Mouse (Mus musculus) hindbrain, embryonic 15.5 days (tissue): ENCODE measurements at regions not wholly inside any gene's neighbourhood (a gene's known extent, or its start where the extent isn't known, plus 50 kb on each side); places are given as distances from the start of the nearest gene placed in this dataset.

ENCODE experiments used
- ATAC-seq: fragments of 200-750 bp; cut with Nextera tagmentation; 2 replicates; pipeline ENCODE4 v1.8.0; 2017; ENCODE audit warnings: low read depth, moderate number of reproducible peaks, moderate TSS enrichment; ENCODE audit not compliant: low FRiP score
- H3K27ac ChIP-seq: fragments of 300-500 bp; sonication (generic); replicated peaks from 2 replicates; pipeline ENCODE4 v1.5.1; 2015; ENCODE audit warnings: mild to moderate bottlenecking, inconsistent platforms
- H3K27me3 ChIP-seq: fragments of 300-500 bp; sonication (generic); 2 replicates; pipeline ENCODE4 v1.6.1; 2015; ENCODE audit warnings: control low read depth, inconsistent platforms
- H3K36me3 ChIP-seq: fragments of 300-500 bp; sonication (generic); 2 replicates; pipeline ENCODE4 v1.6.1; 2015; ENCODE audit warnings: control low read depth, inconsistent platforms
- H3K4me1 ChIP-seq: fragments of 300-500 bp; sonication (generic); replicated peaks from 2 replicates; pipeline ENCODE4 v1.6.1; 2015; ENCODE audit warnings: control low read depth, inconsistent platforms
- H3K4me2 ChIP-seq: fragments of 300-500 bp; sonication (generic); 2 replicates; pipeline ENCODE4 v1.6.1; 2015; ENCODE audit warnings: moderate library complexity, mild to moderate bottlenecking, inconsistent platforms
- H3K4me3 ChIP-seq: fragments of 300-500 bp; sonication (generic); 2 replicates; pipeline ENCODE4 v1.5.1; 2015; ENCODE audit warnings: mild to moderate bottlenecking, inconsistent platforms
- H3K9ac ChIP-seq: fragments of 300-500 bp; sonication (generic); 2 replicates; pipeline ENCODE4 v1.6.1; 2015; ENCODE audit warnings: inconsistent platforms
- H3K9me3 ChIP-seq: fragments of 300-500 bp; sonication (generic); 2 replicates; pipeline ENCODE4 v1.6.1; 2016; ENCODE audit warnings: control low read depth, inconsistent platforms
- WGBS: fragments of 180-500 bp; shearing (Covaris S2); methylation state at CpG from one replicate; pipeline ENCODE4 v1.1.7; 2015; 5-methylcytosine and 5-hydroxymethylcytosine counted together

DNA sequence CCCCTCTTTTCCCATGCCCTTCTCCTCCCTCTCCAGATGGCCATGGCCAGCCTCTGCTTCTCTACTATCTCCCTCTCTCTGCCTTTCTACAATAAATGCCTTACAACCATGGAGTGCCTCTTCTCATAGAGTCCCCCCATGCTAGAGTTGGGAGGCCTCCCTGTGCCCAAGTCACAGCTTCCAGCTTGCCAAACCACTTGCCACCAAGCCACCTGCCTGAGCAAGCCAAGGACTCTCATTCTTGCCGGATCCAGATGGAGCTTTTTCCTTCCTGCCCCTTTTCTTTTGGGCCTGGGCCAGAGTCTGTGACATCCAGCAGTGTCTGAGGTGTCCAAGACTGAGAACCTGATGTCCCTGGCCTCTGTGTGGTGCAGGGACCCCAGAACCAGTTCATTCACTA lies 367.4 kb upstream of the Arhgap42 start:
- no peak for ATAC-seq
- Histone ChIP-seq H3K9ac (no peak overlapping the region), H3K27me3 (no peaks in the 10 kb centered on the region), H3K4me3 (no peak overlapping the region), H3K4me2 (no peak overlapping the region), H3K27ac (no peak overlapping the region), H3K36me3 (no peaks in the 10 kb centered on the region), H3K4me1 (no peaks in the 10 kb centered on the region), H3K9me3 (no peaks in the 10 kb centered on the region)
- WGBS = 83% methylated on average over 1 of the region's 1 CpGs

DNA sequence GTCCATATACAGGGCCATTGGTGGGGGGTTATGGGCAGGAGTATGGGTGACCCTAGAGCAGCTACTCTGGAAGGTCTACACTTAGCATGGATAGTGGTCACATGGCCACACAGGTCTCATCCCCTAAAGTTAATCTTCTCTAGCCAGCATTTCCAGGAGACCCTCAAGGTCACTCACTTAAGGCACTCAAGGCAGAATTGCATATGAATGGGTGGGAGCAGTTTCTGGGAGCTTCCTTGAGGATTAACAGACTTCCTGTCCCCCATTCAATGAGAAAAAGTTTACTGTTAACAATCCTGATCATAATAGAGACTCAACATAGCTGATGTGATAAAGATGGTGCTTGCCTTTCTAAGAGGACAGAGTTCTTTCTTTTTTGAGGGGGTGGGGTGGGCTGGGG lies 352.4 kb upstream of the Arhgap42 start:
- no peak for ATAC-seq
- Histone ChIP-seq H3K9me3 (no peaks in the 10 kb centered on the region), H3K4me2 (no peak overlapping the region), H3K27ac (no peak overlapping the region), H3K9ac (no peak overlapping the region), H3K36me3 (no peaks in the 10 kb centered on the region), H3K4me1 (no peaks in the 10 kb centered on the region), H3K4me3 (no peak overlapping the region), H3K27me3 (no peaks in the 10 kb centered on the region)

DNA sequence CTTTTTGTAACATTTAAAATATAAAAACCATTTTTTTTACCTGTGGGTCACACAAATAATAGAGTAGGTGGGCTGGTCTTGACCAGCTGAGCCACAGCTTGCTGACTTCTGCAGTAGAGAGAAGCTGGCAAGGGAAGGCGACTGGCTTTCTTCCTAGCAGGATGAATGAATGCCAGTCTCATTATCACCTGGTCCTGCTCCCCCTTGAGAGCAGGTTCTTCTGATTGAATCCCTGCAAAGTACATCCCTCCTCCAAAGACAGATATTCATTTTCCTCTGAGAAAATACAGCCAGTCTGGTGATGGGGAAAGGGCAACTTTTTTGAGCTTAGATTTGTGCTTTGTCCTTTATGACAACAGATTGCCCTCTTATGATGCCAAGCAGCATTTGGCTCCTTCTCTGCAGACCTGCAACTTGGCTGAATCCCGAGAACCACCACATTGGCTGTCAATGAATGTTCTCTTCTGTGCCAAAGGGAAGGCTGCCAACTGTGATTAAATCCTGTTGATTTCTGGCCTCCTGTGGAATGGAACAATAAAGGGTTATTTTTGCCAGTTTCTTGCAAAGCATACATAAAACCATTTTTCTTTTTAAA lies 344.2 kb upstream of the Arhgap42 start:
- Histone ChIP-seq H3K4me1 (no peaks in the 10 kb centered on the region), H3K27ac (peak overlapping the region; percentile 9; the same call in 1 of the 2 replicates), H3K36me3 (no peaks in the 10 kb centered on the region), H3K4me3 (no peak overlapping the region), H3K27me3 (no peaks in the 10 kb centered on the region), H3K9ac (no peak overlapping the region), H3K4me2 (no peak overlapping the region), H3K9me3 (no peaks in the 10 kb centered on the region)
- WGBS = 59% methylated on average over 2 of the region's 2 CpGs
- peak; percentile 92 for ATAC-seq

DNA sequence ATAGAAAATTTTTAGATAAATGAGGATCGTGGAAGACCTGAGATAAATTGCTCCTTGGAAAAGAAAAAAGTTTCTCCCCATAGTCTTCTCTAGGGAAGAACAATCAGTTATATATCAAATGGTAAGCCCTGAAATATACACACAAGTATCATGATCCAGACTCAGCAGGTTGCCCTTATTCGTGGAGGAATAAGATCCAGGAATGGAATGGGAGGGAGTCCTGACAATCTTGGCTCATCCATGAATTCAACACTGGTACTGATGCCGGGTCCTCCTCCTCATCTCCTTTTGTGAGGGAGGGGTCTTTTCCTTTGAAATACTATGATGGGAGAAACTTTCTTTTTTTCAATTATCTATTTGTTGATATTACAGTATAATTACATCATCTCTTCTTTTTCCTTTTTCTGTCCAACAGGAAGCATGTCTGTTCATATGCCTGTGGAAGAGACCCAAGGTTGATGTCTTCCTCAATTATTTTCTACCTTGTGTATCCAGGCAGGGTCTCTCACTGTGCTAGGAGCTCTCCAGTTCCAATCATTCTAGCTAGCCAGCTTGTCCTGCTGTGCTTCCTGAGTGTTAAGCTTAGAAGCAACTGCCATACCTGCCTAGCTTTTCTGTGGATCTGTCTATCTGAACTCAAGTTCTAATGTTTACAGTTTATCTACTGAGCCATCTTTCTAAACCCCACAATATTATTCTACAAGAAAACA lies 343.6 kb upstream of the Arhgap42 start:
- WGBS = 87% methylated on average over 3 of the region's 3 CpGs

DNA sequence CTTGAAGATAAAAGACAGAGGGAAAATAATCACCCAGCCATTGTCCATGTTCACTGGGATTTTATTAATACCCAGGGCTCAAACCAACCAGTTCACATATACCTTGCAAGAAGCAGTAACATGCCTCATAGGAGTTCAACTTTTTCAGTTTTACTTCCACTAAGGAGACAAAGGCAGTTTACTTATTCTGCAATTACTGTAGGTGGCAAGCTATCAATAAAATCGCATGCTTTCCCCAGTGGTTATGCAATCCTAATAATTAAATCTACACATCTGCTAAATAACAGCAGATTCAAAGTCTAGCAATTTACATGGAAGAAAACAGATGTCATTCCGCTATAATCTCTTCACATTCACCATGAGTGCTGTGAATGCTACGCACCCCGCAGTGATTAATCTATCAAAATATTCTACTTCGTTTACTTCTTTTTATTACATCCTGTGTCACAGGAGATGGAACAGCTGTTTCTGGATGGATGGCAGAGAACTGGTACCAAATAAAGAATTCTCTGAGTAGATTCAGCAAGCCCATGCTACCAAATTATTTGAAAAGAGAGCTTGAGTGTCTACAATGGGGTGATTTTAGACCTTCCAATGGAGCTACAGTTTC lies 329.2 kb upstream of the Arhgap42 start:
- 60% methylated on average over 5 of the region's 5 CpGs for WGBS
- ATAC-seq = no peak
- Histone ChIP-seq H3K4me3 (no peak overlapping the region), H3K36me3 (no peaks in the 10 kb centered on the region), H3K4me1 (no peaks in the 10 kb centered on the region), H3K9me3 (no peaks in the 10 kb centered on the region), H3K4me2 (no peak overlapping the region), H3K27me3 (no peaks in the 10 kb centered on the region), H3K9ac (no peak overlapping the region), H3K27ac (no peak overlapping the region)

More for the DNA sequence above, 343.6 kb upstream of the Arhgap42 start:
- ATAC-seq = peak; percentile 54; the same call in 1 of the 2 replicates
- Histone ChIP-seq H3K4me3 (no peak overlapping the region), H3K4me1 (no peaks in the 10 kb centered on the region), H3K36me3 (no peaks in the 10 kb centered on the region), H3K9me3 (no peaks in the 10 kb centered on the region), H3K9ac (no peak overlapping the region), H3K27ac (peak overlapping the region; percentile 9; the same call in 1 of the 2 replicates), H3K4me2 (no peak overlapping the region), H3K27me3 (no peaks in the 10 kb centered on the region)

DNA sequence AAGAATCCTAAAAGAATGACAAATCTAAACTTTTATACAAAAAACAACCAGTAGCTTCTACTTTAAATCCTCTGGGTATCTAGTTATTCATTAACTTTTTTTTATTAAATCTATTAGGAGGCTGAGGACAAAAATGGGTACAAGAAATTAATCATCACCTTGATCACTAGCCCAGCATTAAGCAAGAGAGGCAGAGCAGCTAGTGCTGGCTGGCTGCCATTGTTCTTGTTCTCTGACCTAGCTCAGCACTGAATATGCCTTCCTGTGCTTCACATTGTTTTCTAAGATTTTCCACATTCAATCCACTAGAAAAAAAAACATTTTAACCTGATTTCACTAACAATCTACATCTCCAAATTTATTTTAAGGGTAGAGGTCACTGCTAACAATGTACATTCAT lies 325.6 kb upstream of the Arhgap42 start:
- no peak for ATAC-seq
- Histone ChIP-seq H3K27me3 (no peaks in the 10 kb centered on the region), H3K4me3 (no peak overlapping the region), H3K27ac (no peak overlapping the region), H3K4me1 (no peaks in the 10 kb centered on the region), H3K9ac (no peak overlapping the region), H3K36me3 (no peaks in the 10 kb centered on the region), H3K4me2 (no peak overlapping the region), H3K9me3 (no peaks in the 10 kb centered on the region)

DNA sequence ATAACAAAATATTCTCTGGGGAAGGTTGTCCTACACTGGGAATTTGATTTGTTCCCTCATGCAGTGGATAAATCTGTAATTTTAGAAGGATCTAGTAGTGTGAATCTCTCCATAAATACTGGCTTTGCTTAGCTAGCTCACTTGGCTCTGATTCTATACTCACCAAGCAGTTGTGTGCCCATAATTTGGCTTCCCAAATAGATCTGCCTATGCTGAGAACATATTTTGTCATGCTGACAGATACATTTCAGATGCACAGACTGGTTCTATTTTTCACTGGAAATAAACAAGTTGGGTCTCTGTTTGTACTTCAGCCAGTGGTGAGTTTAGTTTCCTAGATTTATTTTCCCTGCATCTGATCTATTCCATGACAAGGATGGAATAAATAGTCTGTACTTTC lies 309.8 kb upstream of the Arhgap42 start:
- Histone ChIP-seq H3K27ac (no peak overlapping the region), H3K9me3 (no peaks in the 10 kb centered on the region), H3K4me1 (no peaks in the 10 kb centered on the region), H3K9ac (no peak overlapping the region), H3K4me2 (no peak overlapping the region), H3K4me3 (no peak overlapping the region), H3K36me3 (no peaks in the 10 kb centered on the region), H3K27me3 (no peaks in the 10 kb centered on the region)
- ATAC-seq = no peak

DNA sequence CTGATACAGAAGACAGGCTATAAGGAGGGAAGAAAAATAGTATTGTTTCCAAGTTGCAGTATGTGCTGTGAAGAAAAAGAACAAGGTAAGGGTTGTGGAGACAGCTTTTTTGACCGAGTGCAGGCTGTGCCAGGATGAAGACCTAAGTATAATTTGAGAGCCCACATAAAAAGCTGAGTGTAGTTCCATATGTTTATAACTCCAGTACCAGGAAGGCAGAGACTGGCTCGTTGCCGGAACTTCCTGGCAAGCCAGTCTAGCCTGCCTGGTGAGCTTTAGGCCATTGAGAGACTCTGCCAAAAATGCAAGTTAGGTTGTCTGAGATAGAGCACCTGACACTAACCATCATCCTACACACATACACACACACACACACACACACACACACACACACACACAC lies 308.7 kb upstream of the Arhgap42 start:
- 84% methylated on average over 3 of the region's 3 CpGs for WGBS
- H3K4me2 ChIP-seq = no peak overlapping the region
- H3K27ac ChIP-seq = no peak overlapping the region
- H3K9ac ChIP-seq = no peak overlapping the region
- no peak for ATAC-seq
- H3K27me3 ChIP-seq = no peaks in the 10 kb centered on the region
- H3K9me3 ChIP-seq = no peaks in the 10 kb centered on the region
- H3K4me1 ChIP-seq = no peaks in the 10 kb centered on the region
- no peaks in the 10 kb centered on the region for H3K36me3 ChIP-seq
- H3K4me3 ChIP-seq = no peak overlapping the region

DNA sequence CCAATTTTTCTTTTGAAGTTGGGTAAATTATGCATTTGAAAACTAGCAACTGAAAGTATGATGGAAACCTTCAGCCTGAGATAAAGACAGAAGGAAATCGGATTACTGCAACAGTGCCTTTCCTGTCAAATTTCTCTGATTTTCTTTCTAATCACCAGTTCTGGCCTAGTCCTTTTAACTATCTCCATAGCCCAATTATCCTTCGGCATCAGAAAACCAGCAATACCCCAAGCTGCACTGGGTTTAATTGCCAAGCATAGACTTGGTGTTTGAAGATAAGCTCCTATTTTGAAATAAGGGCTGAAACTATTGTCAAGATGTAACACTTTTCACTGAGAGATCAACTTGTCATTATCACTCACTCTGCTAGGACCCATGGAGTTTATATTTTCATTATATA lies 308.2 kb upstream of the Arhgap42 start:
- Histone ChIP-seq H3K27ac (no peak overlapping the region), H3K36me3 (no peaks in the 10 kb centered on the region), H3K4me3 (no peak overlapping the region), H3K4me1 (no peaks in the 10 kb centered on the region), H3K4me2 (no peak overlapping the region), H3K9me3 (no peaks in the 10 kb centered on the region), H3K9ac (no peak overlapping the region), H3K27me3 (no peaks in the 10 kb centered on the region)
- 83% methylated on average over 2 of the region's 2 CpGs for WGBS
- ATAC-seq = no peak

DNA sequence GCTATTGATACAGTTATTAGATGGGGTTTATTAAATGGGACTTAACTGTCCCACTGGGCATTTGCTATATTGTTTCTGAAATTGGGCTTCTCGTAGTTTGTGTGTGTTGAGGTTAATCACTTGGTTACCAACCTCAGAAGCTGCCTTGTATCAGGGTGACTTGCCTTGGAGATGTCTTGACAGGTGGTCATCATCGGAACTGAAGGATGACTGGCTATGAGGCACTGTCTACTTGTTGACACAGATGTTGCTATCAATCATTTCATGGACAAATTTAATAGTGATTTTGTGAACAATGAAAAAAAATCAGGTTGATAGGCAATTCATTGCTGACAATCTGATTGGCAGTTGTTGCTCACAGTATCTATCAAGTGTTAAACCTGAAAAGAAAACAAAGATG lies 261.4 kb upstream of the Arhgap42 start:
- no peaks in the 10 kb centered on the region for H3K36me3 ChIP-seq
- no peaks in the 10 kb centered on the region for H3K9me3 ChIP-seq
- no peaks in the 10 kb centered on the region for H3K27me3 ChIP-seq
- H3K4me1 ChIP-seq = no peaks in the 10 kb centered on the region
- H3K9ac ChIP-seq = no peak overlapping the region
- no peak overlapping the region for H3K4me2 ChIP-seq
- H3K4me3 ChIP-seq = no peak overlapping the region
- no peak for ATAC-seq
- WGBS = 86% methylated on average over 2 of the region's 2 CpGs
- H3K27ac ChIP-seq = no peak overlapping the region

DNA sequence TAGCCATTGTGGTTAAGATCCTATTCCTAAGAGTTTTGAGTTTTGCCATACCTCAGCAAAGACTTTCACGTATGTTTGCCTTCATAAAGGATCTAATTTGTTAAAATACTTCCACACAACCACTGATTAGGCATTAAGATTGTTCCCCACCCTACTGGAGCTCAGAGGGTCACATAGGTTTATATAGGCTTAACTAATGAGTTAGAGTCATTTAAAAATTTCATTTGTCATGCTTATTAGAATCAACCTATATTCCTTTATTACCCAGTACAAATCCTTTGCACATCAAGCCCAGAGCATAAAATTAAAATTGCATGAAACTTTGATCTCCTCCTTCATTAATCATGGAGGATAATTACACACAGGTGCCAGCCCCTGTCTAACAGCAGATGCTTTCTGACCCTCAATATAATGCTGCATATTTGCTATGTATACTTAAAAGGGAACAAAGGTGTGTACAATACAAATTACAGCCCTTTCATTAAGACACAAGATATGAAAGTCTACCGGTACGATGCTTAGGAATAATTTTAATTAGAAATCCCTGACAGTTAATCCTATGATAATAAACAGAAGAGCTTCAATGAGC lies 254.8 kb upstream of the Arhgap42 start:
- no peak overlapping the region for H3K4me3 ChIP-seq
- H3K27ac ChIP-seq = 0 out of 2 replicates have a peak overlapping the region, but pooled peaks have one; percentile 20
- no peak for ATAC-seq
- no peaks in the 10 kb centered on the region for H3K36me3 ChIP-seq
- no peak overlapping the region for H3K9ac ChIP-seq
- no peaks in the 10 kb centered on the region for H3K9me3 ChIP-seq
- 0 out of 2 replicates have a peak, but pooled peaks cover 2% of the 10 kb centered on the region for H3K4me1 ChIP-seq
- H3K27me3 ChIP-seq = no peaks in the 10 kb centered on the region
- WGBS = 65% methylated on average over 3 of the region's 3 CpGs
- H3K4me2 ChIP-seq = no peak overlapping the region

DNA sequence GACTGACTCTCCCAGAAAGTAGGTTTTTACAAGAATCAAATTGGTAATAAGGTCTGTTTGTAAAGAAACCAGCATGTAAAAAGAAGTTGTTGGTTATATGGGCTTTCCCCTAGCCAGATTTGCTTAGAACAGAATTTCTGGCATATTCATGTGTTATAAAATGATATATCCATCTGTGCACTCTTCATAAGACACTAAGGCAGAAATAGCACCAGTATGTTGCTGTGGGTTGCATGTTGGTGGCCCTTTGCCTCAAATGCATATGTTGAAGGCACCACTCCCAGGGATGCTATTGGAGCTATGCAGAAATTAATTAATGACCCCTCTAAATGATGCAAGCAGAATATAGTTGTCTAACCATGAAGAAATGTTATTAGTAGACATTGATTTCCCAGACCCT lies 238.2 kb upstream of the Arhgap42 start:
- Histone ChIP-seq H3K27ac (no peak overlapping the region), H3K4me2 (no peak overlapping the region), H3K9ac (no peak overlapping the region), H3K4me3 (no peak overlapping the region), H3K36me3 (no peaks in the 10 kb centered on the region), H3K27me3 (no peaks in the 10 kb centered on the region), H3K9me3 (no peaks in the 10 kb centered on the region), H3K4me1 (0 out of 2 replicates have a peak, but pooled peaks cover 9% of the 10 kb centered on the region)
- ATAC-seq = no peak
